Mouse (Mus musculus) adrenal gland, postnatal 10 days (tissue): ENCODE measurements around the gene Fars2. TPM values are rescaled to one million over a fixed set of nuclear protein-coding genes. Genes with fewer than 3 reads are reported as not detected.

Experiments used
- DNase-seq: peaks from one replicate; pipeline ENCODE4 v3.0.0; 2021; ENCODE audit warnings: mixed read lengths
- total RNA-seq, 2 experiments: library from RNA; stranded (reverse); gene quantifications; 2 replicates each; pipeline ENCODE4 v1.2.3; 2021

Gene Fars2
- total RNA-seq, 2 experiments from 2014 or later, result 86.3 to 88.6 TPM

GRCm38 (mm10) chr13:36733566-36733965, 616.4 kb downstream of the Fars2 start:
- DNase-seq, result no peak

- peak; percentile 14 for DNase-seq
Observed at GRCm38 (mm10) chr13:36733989-36734690, 616.9 kb downstream of the Fars2 start.

- peak; percentile 19 for DNase-seq
Observed at GRCm38 (mm10) chr13:36734731-36735571, 617.7 kb downstream of the Fars2 start, which contains the start of gene Nrn1. Nrn1 (minus strand) TSS chr13:36735131.

GRCm38 (mm10) chr13:36735901-36736618, 618.8 kb downstream of the Fars2 start:
- DNase-seq, result peak; percentile 59

- DNase-seq, result no peak
Observed at GRCm38 (mm10) chr13:36736619-36736996, 619.4 kb downstream of the Fars2 start.

GRCm38 (mm10) chr13:36750056-36750455, 632.8 kb downstream of the Fars2 start:
- peak; percentile 34 for DNase-seq

GRCm38 (mm10) chr13:36751861-36752260, 634.6 kb downstream of the Fars2 start:
- no peak for DNase-seq

- DNase-seq, result no peak
Observed at GRCm38 (mm10) chr13:36766801-36767200, 649.6 kb downstream of the Fars2 start.

Other genes with a start within 250 kb of the Fars2 start
- 10 to 100 TPM; 13.0 TPM for gene Rpp40, start 211.1 kb upstream of the Fars2 start, total RNA-seq
- 1 to 10 TPM in 1 of 2 experiments, under 1 TPM in 1; 1.00 to 5.0 TPM for gene Ppp1r3g, start 158.6 kb upstream of the Fars2 start, total RNA-seq
- gene Lyrm4, start 114 bp downstream of the Fars2 start, total RNA-seq, result 10 to 100 TPM; 14.1 to 15.2 TPM